Mouse (Mus musculus) myocyte (in vitro differentiated cells): Measurements from ENCODE around the gene Pno1. TPM values are rescaled to one million over a fixed set of nuclear protein-coding genes. Genes with fewer than 3 reads are reported as not detected.

Experiments used
- H3K27me3 ChIP-seq: one replicate; pipeline ENCODE4 v1.6.1; 2011; ENCODE audit not compliant: control insufficient read depth, insufficient read depth, insufficient read length
- H3K36me3 ChIP-seq: one replicate; pipeline ENCODE4 v1.6.1; 2011; ENCODE audit not compliant: control insufficient read depth, insufficient read depth
- H3K4me2 ChIP-seq: one replicate; pipeline ENCODE4 v1.6.1; 2011; ENCODE audit warnings: low read depth, control low read depth
- H3K4me3 ChIP-seq: one replicate; pipeline ENCODE4 v1.5.1; 2011; ENCODE audit warnings: mild to moderate bottlenecking, control low read depth, moderate library complexity
- H3K79me2 ChIP-seq: one replicate; pipeline ENCODE4 v1.6.1; 2011; ENCODE audit not compliant: control insufficient read depth, insufficient read depth
- H3ac ChIP-seq: one replicate; pipeline ENCODE4 v1.6.1; 2011; ENCODE audit not compliant: control insufficient read depth, insufficient read length
- CEBPB ChIP-seq: IDR thresholded peaks from 2 replicates; pipeline ENCODE4 v1.6.1; 2011; ENCODE audit warnings: mild to moderate bottlenecking, moderate library complexity; ENCODE audit not compliant: poor library complexity, insufficient read depth, severe bottlenecking
- E2F4 ChIP-seq: IDR thresholded peaks from one replicate; pipeline ENCODE4 v1.6.1; 2011; ENCODE audit warnings: mild to moderate bottlenecking, control low read depth, moderate library complexity; ENCODE audit not compliant: insufficient read depth
- MAX ChIP-seq: IDR thresholded peaks from one replicate; pipeline ENCODE4 v1.6.1; 2011; ENCODE audit warnings: low read depth, mild to moderate bottlenecking, control low read depth
- MYOD1 ChIP-seq, 3 experiments: IDR thresholded peaks; one replicate each; pipeline ENCODE4 v1.6.1; 2011; ENCODE audit warnings: control low read depth in 2 of 3, low read depth in 2 of 3, mild to moderate bottlenecking in 2 of 3, moderate library complexity in 1 of 3; ENCODE audit not compliant: insufficient read length in 2 of 3, control insufficient read depth in 1 of 3
- MYOG ChIP-seq, 3 experiments: IDR thresholded peaks; one replicate each; pipeline ENCODE4 v1.6.1; 2011; ENCODE audit warnings: control low read depth in 2 of 3, low read depth in 2 of 3, mild to moderate bottlenecking in 2 of 3; ENCODE audit not compliant: insufficient read length in 2 of 3, control insufficient read depth in 1 of 3, insufficient read depth in 1 of 3
- POLR2A ChIP-seq: IDR thresholded peaks from one replicate; pipeline ENCODE4 v1.6.1; 2011; ENCODE audit warnings: low read depth, mild to moderate bottlenecking, control low read depth, moderate library complexity; ENCODE audit not compliant: insufficient read length
- POLR2AphosphoS2 ChIP-seq: IDR thresholded peaks from one replicate; pipeline ENCODE4 v1.6.1; 2011; ENCODE audit warnings: low read depth, control low read depth; ENCODE audit not compliant: insufficient read length
- REST ChIP-seq: IDR thresholded peaks from one replicate; pipeline ENCODE4 v1.6.1; 2011; ENCODE audit warnings: mild to moderate bottlenecking, control low read depth, moderate library complexity; ENCODE audit not compliant: insufficient read depth, insufficient read length
- SRF ChIP-seq: IDR thresholded peaks from one replicate; pipeline ENCODE4 v1.6.1; 2011; ENCODE audit warnings: low read depth; ENCODE audit not compliant: control insufficient read depth, insufficient read length
- TCF12 ChIP-seq: IDR thresholded peaks from one replicate; pipeline ENCODE4 v1.6.1; 2011; ENCODE audit warnings: mild to moderate bottlenecking, control low read depth; ENCODE audit not compliant: poor library complexity, insufficient read depth, severe bottlenecking
- TCF3 ChIP-seq: IDR thresholded peaks from one replicate; pipeline ENCODE4 v1.6.1; 2011; ENCODE audit warnings: low read depth, control low read depth; ENCODE audit not compliant: insufficient read length
- USF1 ChIP-seq: IDR thresholded peaks from one replicate; pipeline ENCODE4 v1.6.1; 2011; ENCODE audit warnings: low read depth, mild to moderate bottlenecking, control low read depth, moderate library complexity
- polyA plus RNA-seq: library from polyadenylated mRNA; unstranded; fragments of >200 nt; fragmentation: generic; extraction: Trizol; gene quantifications from one replicate; pipeline ENCODE4 v1.2.1, GENCODE M21; 2012; ENCODE audit warnings: missing spikeins

The Pno1 gene
- 35.7 TPM for polyA plus RNA-seq

GRCm38 (mm10) chr11:17211258-17212140 is at the start of gene Pno1:
Gene Pno1, minus strand, starts transcription at chr11:17211568.
- H3ac ChIP-seq = peak within 1 kb of the TSS; percentile 65
- H3K79me2 ChIP-seq = peaks cover 34% of the 10 kb centered on the region
- peaks cover 3% of the 10 kb centered on the region for H3K36me3 ChIP-seq
- TF ChIP-seq POLR2A (peak; percentile 80), USF1 (peak; percentile 75), TCF12 (no peak), MYOG (IDR thresholded peaks at IDR 0.05; ENCODE audit: control insufficient read depth in 1 of 3, insufficient read depth in 1 of 3, insufficient read length in 2 of 3, low read depth in 2 of 3) (no peak), TCF3 (no peak), POLR2AphosphoS2 (peak; percentile 72), MAX (peak; percentile 100), SRF (peak; percentile 58), E2F4 (no peak)
- peak within 1 kb of the TSS; percentile 90 for H3K4me2 ChIP-seq
- peak within 1 kb of the TSS; percentile 48 for H3K4me3 ChIP-seq
- no peaks in the 10 kb centered on the region for H3K27me3 ChIP-seq

GRCm38 (mm10) chr11:17257861-17258260 is 46.5 kb upstream of the Pno1 start:
- TF ChIP-seq TCF3 (no peak), MAX (no peak), MYOD1 (IDR thresholded peaks at IDR 0.05; ENCODE audit: control insufficient read depth in 1 of 3, insufficient read length in 2 of 3, low read depth in 2 of 3) (no peak)
- Histone ChIP-seq H3K4me2 (peak overlapping the region; percentile 76), H3ac (peak overlapping the region; percentile 53), H3K4me3 (peak overlapping the region; percentile 94), H3K36me3 (no peaks in the 10 kb centered on the region), H3K27me3 (no peaks in the 10 kb centered on the region), H3K79me2 (peaks cover 48% of the 10 kb centered on the region)

- H3K27me3 ChIP-seq = no peaks in the 10 kb centered on the region
- peak within 1 kb of the TSS; percentile 93 for H3K4me2 ChIP-seq
- H3ac ChIP-seq = peak within 1 kb of the TSS; percentile 53
- H3K79me2 ChIP-seq = peaks cover 48% of the 10 kb centered on the region
- H3K36me3 ChIP-seq = no peaks in the 10 kb centered on the region
- H3K4me3 ChIP-seq = peak within 1 kb of the TSS; percentile 94
- no peak for TF ChIP-seq MAX
- no peak for TF ChIP-seq TCF12
- TF ChIP-seq POLR2A = peak; percentile 81
- no peak for TF ChIP-seq USF1
- no peak for TF ChIP-seq MYOD1 (IDR thresholded peaks at IDR 0.05; ENCODE audit: control insufficient read depth in 1 of 3, insufficient read length in 2 of 3, low read depth in 2 of 3)
- TF ChIP-seq CEBPB = no peak
- TF ChIP-seq TCF3 = no peak
- peak; percentile 89 for TF ChIP-seq POLR2AphosphoS2
- TF ChIP-seq REST = no peak
- TF ChIP-seq SRF = peak; percentile 70
These were observed 46.1 kb upstream of the Pno1 start, which contains the start of gene C1d for GRCm38 (mm10) chr11:17257443-17257842. Gene C1d, plus strand, starts transcription at chr11:17257579.

- H3K4me2 ChIP-seq = peak overlapping the region; percentile 93
- no peaks in the 10 kb centered on the region for H3K27me3 ChIP-seq
These were observed 45.5 kb upstream of the Pno1 start for GRCm38 (mm10) chr11:17256813-17257365.

More at GRCm38 (mm10) chr11:17256813-17257365, 45.5 kb upstream of the Pno1 start:
- Histone ChIP-seq H3K36me3 (no peaks in the 10 kb centered on the region), H3K79me2 (peaks cover 45% of the 10 kb centered on the region), H3ac (peak overlapping the region; percentile 53), H3K4me3 (peak overlapping the region; percentile 94)
- TF ChIP-seq CEBPB = no peak
- TF ChIP-seq POLR2AphosphoS2 = no peak
- TF ChIP-seq USF1 = no peak
- TF ChIP-seq MYOD1 (IDR thresholded peaks at IDR 0.05; ENCODE audit: control insufficient read depth in 1 of 3, insufficient read length in 2 of 3, low read depth in 2 of 3) = no peak
- no peak for TF ChIP-seq MAX
- no peak for TF ChIP-seq POLR2A
- no peak for TF ChIP-seq REST
- TF ChIP-seq SRF = no peak
- TF ChIP-seq TCF3 = no peak
- TF ChIP-seq TCF12 = no peak
- TF ChIP-seq E2F4 = no peak
- no peak for TF ChIP-seq MYOG (IDR thresholded peaks at IDR 0.05; ENCODE audit: control insufficient read depth in 1 of 3, insufficient read depth in 1 of 3, insufficient read length in 2 of 3, low read depth in 2 of 3)
